17 mouse cellular contexts compared by ENCODE assay signal in the genomic region with DNA sequence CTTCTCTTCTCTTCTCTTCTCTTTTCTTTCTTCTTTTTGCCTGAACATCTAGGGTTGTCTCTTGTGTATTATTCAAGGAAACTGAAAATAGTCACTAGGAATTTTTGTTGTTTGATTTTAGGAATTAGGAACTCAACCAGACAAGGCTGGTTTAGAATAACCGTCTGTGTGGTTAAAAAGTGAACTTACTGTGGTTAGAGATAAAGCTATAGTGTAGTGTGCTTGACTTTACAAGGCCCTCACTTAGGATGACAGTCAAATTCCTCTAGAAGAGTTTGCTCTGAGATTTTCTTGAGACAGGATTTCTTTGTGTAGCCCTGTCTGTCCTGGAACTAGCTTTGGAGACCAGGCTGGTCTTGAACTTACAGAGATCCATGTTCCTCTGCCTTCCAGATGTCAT.
"Had no signal": no experiment of that assay in that cellular context is flagged by ENCODE, and none has a peak within 500 bp of the region (broad histone marks: within the 10 kb centered on the region; RNA-seq: fewer than 3 reads in every experiment).

No protein-coding gene starts in this region.

- H3K9ac ChIP-seq: lung, embryonic 14.5 days; midbrain, embryonic 12.5 days; neural tube, embryonic 13.5 days; neural tube, embryonic 15.5 days; stomach, embryonic 15.5 days had no signal

- H3K27me3 ChIP-seq: midbrain, embryonic 12.5 days; neural tube, embryonic 13.5 days; neural tube, embryonic 15.5 days; stomach, embryonic 15.5 days had no signal

- DNase-seq: lung, adult 18-20 months; lung, embryonic 14.5 days; lung, postnatal 10 days; lung, postnatal 4 days; midbrain, embryonic 14.5 days; retina, postnatal 1 day; right cerebral cortex, postnatal 14 days; thymus, adult 2 months; thymus, postnatal 25 days had no signal

- ATAC-seq: midbrain, embryonic 16.5 days had no signal

- H3K9me3 ChIP-seq: midbrain, embryonic 10.5 days; midbrain, embryonic 12.5 days; neural tube, embryonic 13.5 days; neural tube, embryonic 15.5 days; stomach, embryonic 15.5 days had no signal

- H3K27ac ChIP-seq: midbrain, embryonic 10.5 days; midbrain, embryonic 12.5 days; neural tube, embryonic 13.5 days; neural tube, embryonic 15.5 days; stomach, embryonic 15.5 days; stomach, postnatal 0 days had no signal

- H3K4me3 ChIP-seq: midbrain, embryonic 10.5 days; midbrain, embryonic 12.5 days; myocyte; neural tube, embryonic 13.5 days; neural tube, embryonic 15.5 days; stomach, embryonic 15.5 days had no signal

- H3K4me1 ChIP-seq: midbrain, embryonic 10.5 days; midbrain, embryonic 12.5 days; neural tube, embryonic 13.5 days; neural tube, embryonic 15.5 days; stomach, embryonic 15.5 days had no signal
